Mouse (Mus musculus) liver, embryonic 14.5 days (tissue): ENCODE results near the gene Fam189b.

Experiments used
- CTCF ChIP-seq: IDR thresholded peaks from 2 replicates; pipeline ENCODE4 v1.5.1; 2016; ENCODE audit warnings: antibody characterized with exemption, low read depth, control low read depth
- EP300 ChIP-seq: IDR thresholded peaks from 2 replicates; pipeline ENCODE4 v1.6.1; 2016; ENCODE audit warnings: antibody characterized with exemption, low read depth

GRCm38 (mm10) chr3:89193853-89194252 is 10.9 kb downstream of the Fam189b start:
- TF ChIP-seq CTCF: peak; percentile 43
- TF ChIP-seq EP300: no peak
